Mouse (Mus musculus) megakaryocyte-erythroid progenitor cell, adult 5-6 weeks (primary cell): Measurements from ENCODE around the gene Chit1. TPM values are rescaled to one million over a fixed set of nuclear protein-coding genes. Genes with fewer than 3 reads are reported as not detected.

Source experiments
- ATAC-seq: replicated peaks from 2 replicates; pipeline ENCODE4 v1.8.0; 2016; ENCODE audit warnings: mild to moderate bottlenecking, inconsistent platforms; ENCODE audit not compliant: severe bottlenecking, poor library complexity, low FRiP score, low TSS enrichment
- total RNA-seq, 2 experiments: library from RNA; stranded (forward) in 1 of 2; stranded (reverse) in 1 of 2; fragments of 200-1000, 215-1000 nt in 1 of 2; fragments of >200 nt in 1 of 2; fragmentation: Nextera tagmentation in 1 of 2; gene quantifications; 2 replicates each; pipeline ENCODE4 v1.2.3; 2014 to 2017

Gene Chit1
- total RNA-seq, 2 experiments from 2014 or later = not detected

- ATAC-seq = peak; percentile 51
Observed at GRCm38 (mm10) chr1:134078061-134078795, 32.8 kb upstream of the Chit1 start.

- ATAC-seq = peak; percentile 87
Observed at GRCm38 (mm10) chr1:134078802-134079476, 32.1 kb upstream of the Chit1 start, which contains the start of gene Btg2. Btg2 (minus strand) TSS chr1:134079120.

GRCm38 (mm10) chr1:134079477-134080163 is 31.4 kb upstream of the Chit1 start:
- ATAC-seq = no peak

GRCm38 (mm10) chr1:134080406-134080805 is 30.6 kb upstream of the Chit1 start:
- ATAC-seq = no peak

- no peak for ATAC-seq
Observed at GRCm38 (mm10) chr1:134080881-134081450, 30.1 kb upstream of the Chit1 start.

GRCm38 (mm10) chr1:134082987-134083516 is 28.0 kb upstream of the Chit1 start:
- no peak for ATAC-seq

- ATAC-seq = no peak
Observed at GRCm38 (mm10) chr1:134083676-134084075, 27.4 kb upstream of the Chit1 start.

- no peak for ATAC-seq
Observed at GRCm38 (mm10) chr1:134084128-134084527, 26.9 kb upstream of the Chit1 start.

- ATAC-seq = no peak
Observed at GRCm38 (mm10) chr1:134086017-134086416, 25.0 kb upstream of the Chit1 start.

GRCm38 (mm10) chr1:134086811-134087398 is 24.1 kb upstream of the Chit1 start:
- peak; percentile 62 for ATAC-seq

GRCm38 (mm10) chr1:134089074-134089473 is 22.0 kb upstream of the Chit1 start:
- ATAC-seq = no peak

GRCm38 (mm10) chr1:134091851-134092250 is 19.2 kb upstream of the Chit1 start:
- ATAC-seq = no peak

- ATAC-seq = no peak; the same call in 1 of the 2 replicates
Observed at GRCm38 (mm10) chr1:134092368-134092767, 18.7 kb upstream of the Chit1 start.

GRCm38 (mm10) chr1:134092852-134093770 is 17.9 kb upstream of the Chit1 start:
- peak; percentile 85 for ATAC-seq

GRCm38 (mm10) chr1:134093771-134094526 is 17.1 kb upstream of the Chit1 start:
- ATAC-seq = no peak

- ATAC-seq = no peak
Observed at GRCm38 (mm10) chr1:134095033-134095612, 15.9 kb upstream of the Chit1 start.

- ATAC-seq = no peak
Observed at GRCm38 (mm10) chr1:134095721-134096120, 15.3 kb upstream of the Chit1 start.
